In genomic region chr16:34904876-34905275, GRCm38 (mm10) we compare ENCODE assay signal across 22 mouse cellular contexts.
A peak's percentile ranks its signal among the peaks of the same experiment; 100 is the strongest.
DNase-seq lines count a peak whose midpoint lies in the region; ATAC-seq and TF ChIP-seq lines count a peak whose summit lies in the region.
"Had no signal": no experiment of that assay in that cellular context is flagged by ENCODE, and none has a peak within 500 bp of the region (broad histone marks: within the 10 kb centered on the region; RNA-seq: fewer than 3 reads in every experiment).

No protein-coding gene starts in this region.

- no peak for ATAC-seq in kidney, postnatal 0 days (replicated peaks; ENCODE audit: low FRiP score, low read depth)
- no peak for ATAC-seq in monocyte, adult 5-6 weeks (replicated peaks; ENCODE audit: insufficient number of reproducible peaks, low FRiP score, low TSS enrichment, poor library complexity, severe bottlenecking)
- ATAC-seq: forebrain, postnatal 0 days; midbrain, embryonic 13.5 days had no signal

- H3K4me2 ChIP-seq in kidney, postnatal 0 days (ENCODE audit: low read length) = no peak overlapping the region
- H3K4me2 ChIP-seq: embryonic facial prominence, embryonic 12.5 days; midbrain, embryonic 13.5 days; neural tube, embryonic 13.5 days had no signal

- no peak for TF ChIP-seq CTCF in kidney, postnatal 0 days (IDR thresholded peaks at IDR 0.05; ENCODE audit: low read depth)
- no peak for TF ChIP-seq CTCF in kidney, adult 2 months (conservative IDR thresholded peaks at IDR 0.05; ENCODE audit: insufficient read depth, insufficient read length, low read depth, low read length)
- TF ChIP-seq CTCF in embryonic fibroblast, embryonic 13.5 days (IDR thresholded peaks at IDR 0.05; ENCODE audit: borderline replicate concordance, insufficient read depth, low read length) = no peak

- no peak overlapping the region for H3K4me3 ChIP-seq in kidney, postnatal 0 days (replicated peaks; ENCODE audit: low read depth, low read length)
- H3K4me3 ChIP-seq in kidney, adult 2 months (ENCODE audit: insufficient read depth, low read depth, low read length) = no peak overlapping the region
- no peak overlapping the region for H3K4me3 ChIP-seq in embryonic fibroblast, embryonic 13.5 days (ENCODE audit: insufficient read depth, low read length)
- H3K4me3 ChIP-seq: embryonic facial prominence, embryonic 12.5 days; forebrain, embryonic 10.5 days; layer of hippocampus, adult 2 months; midbrain, embryonic 13.5 days; neural tube, embryonic 13.5 days had no signal

- H3K9ac ChIP-seq in kidney, postnatal 0 days (ENCODE audit: low read depth, low read length) = no peak overlapping the region
- H3K9ac ChIP-seq: embryonic facial prominence, embryonic 12.5 days; forebrain, postnatal 0 days; midbrain, embryonic 13.5 days; neural tube, embryonic 13.5 days had no signal

- H3K36me3 ChIP-seq in kidney, postnatal 0 days (ENCODE audit: insufficient read depth, low read length) = no peaks in the 10 kb centered on the region
- H3K36me3 ChIP-seq in kidney, adult 2 months (ENCODE audit: control insufficient read depth, insufficient read depth, low read length) = no peaks in the 10 kb centered on the region
- H3K36me3 ChIP-seq: embryonic facial prominence, embryonic 12.5 days; forebrain, embryonic 10.5 days; midbrain, embryonic 13.5 days; neural tube, embryonic 13.5 days had no signal

- no peaks in the 10 kb centered on the region for H3K9me3 ChIP-seq in kidney, postnatal 0 days (replicated peaks; ENCODE audit: low read length)
- H3K9me3 ChIP-seq: embryonic facial prominence, embryonic 12.5 days; forebrain, embryonic 10.5 days; midbrain, embryonic 13.5 days; neural tube, embryonic 13.5 days had no signal

- H3K27me3 ChIP-seq in kidney, postnatal 0 days (ENCODE audit: insufficient read depth, low read length) = no peaks in the 10 kb centered on the region
- no peaks in the 10 kb centered on the region for H3K27me3 ChIP-seq in kidney, adult 2 months (replicated peaks; ENCODE audit: control insufficient read depth, insufficient read depth, low read length)
- H3K27me3 ChIP-seq: embryonic facial prominence, embryonic 12.5 days had no signal

- TF ChIP-seq POLR2A in kidney, adult 2 months (IDR thresholded peaks at IDR 0.05; ENCODE audit: low read depth, low read length) = no peak
- TF ChIP-seq POLR2A in embryonic fibroblast, embryonic 13.5 days (IDR thresholded peaks at IDR 0.05; ENCODE audit: low read depth, low read length) = no peak

- no peaks in the 10 kb centered on the region for H3K4me1 ChIP-seq in kidney, postnatal 0 days (replicated peaks; ENCODE audit: insufficient read depth, low read length)
- H3K4me1 ChIP-seq in kidney, adult 2 months (ENCODE audit: control insufficient read depth, insufficient read depth, low read length) = no peaks in the 10 kb centered on the region
- H3K4me1 ChIP-seq in embryonic fibroblast, embryonic 13.5 days (ENCODE audit: control insufficient read depth, insufficient read depth, low read length) = peaks cover 4% of the 10 kb centered on the region; the same call in 1 of the 2 replicates

- WGBS in kidney, postnatal 0 days = 80% methylated on average over 4 of the region's 4 CpGs
- 75% methylated on average over 4 of the region's 4 CpGs for WGBS in kidney, adult 2 months

- H3K27ac ChIP-seq in kidney, postnatal 0 days = no peak overlapping the region
- no peak overlapping the region for H3K27ac ChIP-seq in kidney, adult 2 months (ENCODE audit: insufficient read depth, low read depth, low read length)
- peak overlapping the region; percentile 38; the same call in 1 of the 2 replicates for H3K27ac ChIP-seq in embryonic fibroblast, embryonic 13.5 days (ENCODE audit: insufficient read depth, low read length)
- H3K27ac ChIP-seq: forebrain, embryonic 10.5 days; layer of hippocampus, adult 2 months; macrophage; midbrain, embryonic 13.5 days; neural tube, embryonic 13.5 days had no signal

- DNase-seq in heart, adult 8-10 months (ENCODE audit: low spot score) = peak; percentile 52
- DNase-seq in heart, adult 9 months (ENCODE audit: low spot score in 2 of 2) = no peak
- peak; percentile 63 for DNase-seq in kidney, postnatal 0 days (ENCODE audit: low spot score)
- no peak for DNase-seq in kidney, adult 2 months
- DNase-seq in skeletal muscle tissue, adult 2 months (ENCODE audit: low read depth, low spot score) = peak; percentile 36
- no peak for DNase-seq in right cerebral cortex, adult 18-20 months
- DNase-seq: adrenal gland, adult 2 months; cerebellum, adult 8-10 months; forebrain, postnatal 0 days; kidney, adult 18-20 months; layer of hippocampus, postnatal 36 days; liver; thymus, adult 18-20 months; thymus, postnatal 4 days had no signal

Comparison
In these comparisons a context has a peak if more than half of its experiments do, and no peak if none do; other contexts are left out.
1. DNase-seq: peak in heart, adult 8-10 months (single experiment), kidney, postnatal 0 days (single experiment) and skeletal muscle tissue, adult 2 months (single experiment); none in heart, adult 9 months (0 of 2), kidney, adult 2 months (single experiment) and right cerebral cortex, adult 18-20 months (single experiment).